Mouse (Mus musculus) liver, postnatal 0 days (tissue): ENCODE measurements around the gene Sez6. TPM values are rescaled to one million over a fixed set of nuclear protein-coding genes. Genes with fewer than 3 reads are reported as not detected.

Source experiments
- ATAC-seq: fragments of 200-750 bp; cut with Nextera tagmentation; 2 replicates; pipeline ENCODE4 v1.8.0; 2017; ENCODE audit warnings: mild to moderate bottlenecking, moderate library complexity
- DNase-seq: peaks from one replicate; pipeline ENCODE4 v3.0.0-alpha.2; 2016
- H3K27ac ChIP-seq: fragments of 300-500 bp; sonication (generic); 2 replicates; pipeline ENCODE4 v1.5.1; 2014; ENCODE audit warnings: antibody characterized with exemption, moderate library complexity, mild to moderate bottlenecking, low read depth
- H3K27me3 ChIP-seq: fragments of 300-500 bp; sonication (generic); 2 replicates; pipeline ENCODE4 v1.6.1; 2014; ENCODE audit warnings: low read length, control low read depth, mixed read lengths; ENCODE audit not compliant: insufficient read depth
- H3K36me3 ChIP-seq: fragments of 300-500 bp; sonication (generic); replicated peaks from 2 replicates; pipeline ENCODE4 v1.6.1; 2014; ENCODE audit warnings: mild to moderate bottlenecking, control low read depth, low read length, moderate library complexity, mixed read lengths; ENCODE audit not compliant: insufficient read depth
- H3K4me1 ChIP-seq: fragments of 300-500 bp; sonication (generic); 2 replicates; pipeline ENCODE4 v1.6.1; 2014; ENCODE audit warnings: antibody characterized with exemption, mild to moderate bottlenecking, control low read depth; ENCODE audit not compliant: insufficient read depth
- H3K4me2 ChIP-seq: fragments of 300-500 bp; sonication (generic); 2 replicates; pipeline ENCODE4 v1.6.1; 2014; ENCODE audit warnings: low read depth, mild to moderate bottlenecking, low read length, moderate library complexity, mixed read lengths
- H3K4me3 ChIP-seq: fragments of 300-500 bp; sonication (generic); 2 replicates; pipeline ENCODE4 v1.5.1; 2014; ENCODE audit warnings: low read depth, low read length
- H3K9ac ChIP-seq: fragments of 300-500 bp; sonication (generic); replicated peaks from 2 replicates; pipeline ENCODE4 v1.6.1; 2014; ENCODE audit warnings: mild to moderate bottlenecking, moderate library complexity
- H3K9me3 ChIP-seq: fragments of 300-500 bp; sonication (generic); 2 replicates; pipeline ENCODE4 v1.6.1; 2016; ENCODE audit warnings: mild to moderate bottlenecking, control low read depth, low read length, mixed read lengths
- CTCF ChIP-seq: sonication (generic); IDR thresholded peaks from 2 replicates; pipeline ENCODE4 v1.5.1; 2016; ENCODE audit warnings: antibody characterized with exemption, low read depth
- EP300 ChIP-seq: IDR thresholded peaks from 2 replicates; pipeline ENCODE4 v1.6.1; 2016; ENCODE audit warnings: antibody characterized with exemption, low read depth, mild to moderate bottlenecking
- WGBS: fragments of 180-500 bp; shearing (Covaris S2); extraction: QIAGEN DNeasy Blood & Tissue Kit; methylation state at CpG from one replicate; pipeline ENCODE4 v1.1.7; 2014; ENCODE audit not compliant: insufficient replicate concordance; 5-methylcytosine and 5-hydroxymethylcytosine counted together
- polyA plus RNA-seq: library from polyadenylated mRNA; unstranded; fragments of >200 nt; fragmentation: Nextera tagmentation; extraction: Ambion mirVana; gene quantifications from 2 replicates; pipeline ENCODE4 v1.2.1, GENCODE M21; 2015

The Sez6 gene
- not detected in 2 replicates for polyA plus RNA-seq

- Histone ChIP-seq H3K4me3 (peak within 1 kb of the TSS; percentile 38), H3K27me3 (peaks cover 67% of the 10 kb centered on the region), H3K4me2 (peak within 1 kb of the TSS; percentile 69), H3K4me1 (peaks cover 10% of the 10 kb centered on the region), H3K9ac (no peak within 1 kb of the TSS), H3K27ac (no peak within 1 kb of the TSS), H3K9me3 (no peaks in the 10 kb centered on the region), H3K36me3 (no peaks in the 10 kb centered on the region)
- DNase-seq (peak; percentile 83), ATAC-seq (peak; percentile 72; the same call in 1 of the 2 replicates)
- 3% methylated on average over 73 of the region's 94 CpGs for WGBS
- TF ChIP-seq EP300 (no peak), CTCF (0 out of 2 replicates have a peak, but pooled peaks have one; percentile 10)
These were observed at the start of gene Sez6 for GRCm38 (mm10) chr11:77930751-77931540. Gene Sez6, plus strand, starts transcription at chr11:77930800.

DNA sequence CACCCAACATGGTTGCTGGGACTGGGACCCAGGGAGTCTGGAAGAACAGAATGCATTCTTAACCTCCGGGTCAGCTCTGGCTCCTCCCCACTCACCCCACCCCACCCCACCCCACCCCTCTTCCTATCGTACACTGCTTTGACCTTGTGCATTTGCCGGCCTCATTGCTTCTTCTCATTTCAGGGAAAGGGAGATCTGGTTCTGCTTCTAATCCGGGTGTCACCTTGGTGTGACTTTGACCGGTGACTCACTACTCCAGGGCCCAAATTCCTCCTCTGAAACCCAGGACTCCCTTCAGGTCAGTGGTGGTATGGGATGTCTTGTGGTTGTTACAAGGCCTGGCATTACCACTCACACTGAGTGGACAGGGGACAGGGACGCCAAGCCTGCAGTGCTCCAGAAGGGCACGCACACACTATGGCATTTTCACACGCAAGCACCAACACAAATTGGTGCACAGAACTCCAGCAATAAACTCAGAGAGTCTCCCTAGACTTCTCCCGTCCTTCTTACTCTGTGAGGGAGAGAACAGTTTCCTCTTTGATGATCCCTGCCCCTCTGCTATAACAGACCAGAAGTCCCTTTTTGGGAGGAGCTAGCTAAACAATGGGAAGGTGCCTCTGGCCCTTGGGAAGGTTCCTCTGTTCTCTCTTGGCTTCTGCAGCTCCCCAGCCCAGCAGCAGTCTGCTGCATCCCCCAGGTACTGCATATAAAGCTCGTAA lies 45.9 kb upstream of the Sez6 start:
- no peak overlapping the region for H3K4me3 ChIP-seq
- no peak for DNase-seq
- no peaks in the 10 kb centered on the region for H3K9me3 ChIP-seq
- no peaks in the 10 kb centered on the region; the same call in 1 of the 2 replicates for H3K36me3 ChIP-seq
- H3K9ac ChIP-seq = no peak overlapping the region
- ATAC-seq = no peak
- no peak overlapping the region for H3K4me2 ChIP-seq
- TF ChIP-seq CTCF = no peak
- no peak for TF ChIP-seq EP300
- H3K4me1 ChIP-seq = peaks cover 5% of the 10 kb centered on the region; the same call in 1 of the 2 replicates
- H3K27ac ChIP-seq = no peak overlapping the region
- H3K27me3 ChIP-seq = no peaks in the 10 kb centered on the region
- 47% methylated on average over 10 of the region's 10 CpGs for WGBS

GRCm38 (mm10) chr11:77885246-77885575 lies 45.4 kb upstream of the Sez6 start:
- TF ChIP-seq CTCF (no peak), EP300 (no peak)
- Histone ChIP-seq H3K27ac (no peak overlapping the region), H3K9me3 (no peaks in the 10 kb centered on the region), H3K27me3 (no peaks in the 10 kb centered on the region), H3K9ac (no peak overlapping the region), H3K4me3 (no peak overlapping the region), H3K36me3 (no peaks in the 10 kb centered on the region; the same call in 1 of the 2 replicates), H3K4me2 (no peak overlapping the region), H3K4me1 (peaks cover 7% of the 10 kb centered on the region; the same call in 1 of the 2 replicates)
- no peak for ATAC-seq
- 61% methylated on average over 8 of the region's 8 CpGs for WGBS
- DNase-seq = no peak

DNA sequence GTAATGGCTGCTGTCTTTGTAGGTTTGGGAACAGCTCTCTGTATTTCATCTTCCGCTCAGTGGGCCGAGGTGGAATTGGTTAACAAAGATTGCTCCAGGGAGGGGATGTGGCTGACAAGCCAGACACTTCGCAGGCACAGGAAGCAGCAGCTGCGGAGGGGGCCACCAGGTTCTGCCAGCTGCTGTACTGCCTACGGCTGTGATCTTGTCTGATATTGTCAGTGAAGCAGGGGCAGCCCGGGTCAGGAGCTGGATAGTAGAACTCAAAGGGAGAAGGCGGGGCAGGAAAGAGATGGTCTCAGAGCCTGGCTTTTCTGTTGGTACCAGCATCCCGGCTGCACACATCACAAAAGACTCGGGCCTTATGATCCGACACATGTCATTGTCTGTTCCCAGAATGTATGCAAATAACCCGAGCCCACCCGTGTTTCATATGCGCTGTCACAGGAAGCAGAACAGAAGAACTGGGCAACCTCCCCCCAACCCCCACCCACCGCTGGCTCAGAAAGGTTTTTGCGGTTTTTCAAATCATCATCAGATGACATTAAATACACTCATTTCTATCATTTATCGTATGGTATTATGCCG lies 43.1 kb upstream of the Sez6 start:
- no peaks in the 10 kb centered on the region for H3K27me3 ChIP-seq
- no peaks in the 10 kb centered on the region; the same call in 1 of the 2 replicates for H3K36me3 ChIP-seq
- no peak overlapping the region for H3K9ac ChIP-seq
- 0 out of 2 replicates have a peak overlapping the region, but pooled peaks have one; percentile 2 for H3K4me2 ChIP-seq
- ATAC-seq (peak; percentile 36; the same call in 1 of the 2 replicates), DNase-seq (peak; percentile 44)
- H3K9me3 ChIP-seq = no peaks in the 10 kb centered on the region
- H3K27ac ChIP-seq = peak overlapping the region; percentile 48; the same call in 1 of the 2 replicates
- H3K4me1 ChIP-seq = peaks cover 22% of the 10 kb centered on the region
- TF ChIP-seq CTCF = no peak
- 29% methylated on average over 17 of the region's 17 CpGs for WGBS
- no peak overlapping the region for H3K4me3 ChIP-seq

- peaks cover 31% of the 10 kb centered on the region for H3K4me1 ChIP-seq
- 63% methylated on average over 5 of the region's 5 CpGs for WGBS
- H3K9ac ChIP-seq = no peak overlapping the region
- no peak overlapping the region for H3K4me2 ChIP-seq
- no peak overlapping the region for H3K4me3 ChIP-seq
- ATAC-seq = no peak
- DNase-seq = no peak
- no peak for TF ChIP-seq EP300
- H3K36me3 ChIP-seq = no peaks in the 10 kb centered on the region
- no peaks in the 10 kb centered on the region for H3K27me3 ChIP-seq
- H3K9me3 ChIP-seq = no peaks in the 10 kb centered on the region
- H3K27ac ChIP-seq = no peak overlapping the region
These were observed 41.8 kb upstream of the Sez6 start for GRCm38 (mm10) chr11:77888846-77889245.

DNA sequence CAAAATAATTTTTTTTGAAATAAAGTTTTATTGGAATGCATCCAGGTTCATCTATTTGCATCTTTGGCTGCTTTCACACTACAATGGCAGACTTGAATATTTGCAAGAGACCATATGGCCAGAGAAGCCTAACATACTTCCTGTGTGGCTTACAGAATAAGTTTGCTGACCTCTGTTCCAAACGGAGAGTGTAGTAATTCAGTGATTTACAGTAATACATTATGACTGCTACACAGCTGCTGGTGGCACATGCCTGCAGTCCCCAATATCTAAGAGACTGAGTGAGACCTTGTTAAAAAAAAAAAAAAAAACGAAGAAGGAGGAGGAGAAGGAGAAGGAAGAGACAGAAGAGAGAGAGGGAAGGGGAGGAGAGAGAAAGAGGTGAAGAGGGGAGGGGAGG lies 41.1 kb upstream of the Sez6 start:
- WGBS = 6% methylated on average over 1 of the region's 2 CpGs
- H3K36me3 ChIP-seq = no peaks in the 10 kb centered on the region
- H3K4me1 ChIP-seq = peaks cover 34% of the 10 kb centered on the region
- H3K4me3 ChIP-seq = no peak overlapping the region
- DNase-seq (no peak), ATAC-seq (no peak)
- TF ChIP-seq CTCF = no peak
- no peak for TF ChIP-seq EP300
- no peak overlapping the region for H3K4me2 ChIP-seq
- H3K9ac ChIP-seq = no peak overlapping the region
- H3K27ac ChIP-seq = no peak overlapping the region
- H3K27me3 ChIP-seq = no peaks in the 10 kb centered on the region
- H3K9me3 ChIP-seq = no peaks in the 10 kb centered on the region
